Mouse (Mus musculus): ENCODE results near the gene Gm3435.
"Not testable (repeated sequence)": the region's sequence is repeated elsewhere in the genome, so short reads cannot be mapped to it uniquely, and the experiment has no call there.

The Gm3435 gene

DNA sequence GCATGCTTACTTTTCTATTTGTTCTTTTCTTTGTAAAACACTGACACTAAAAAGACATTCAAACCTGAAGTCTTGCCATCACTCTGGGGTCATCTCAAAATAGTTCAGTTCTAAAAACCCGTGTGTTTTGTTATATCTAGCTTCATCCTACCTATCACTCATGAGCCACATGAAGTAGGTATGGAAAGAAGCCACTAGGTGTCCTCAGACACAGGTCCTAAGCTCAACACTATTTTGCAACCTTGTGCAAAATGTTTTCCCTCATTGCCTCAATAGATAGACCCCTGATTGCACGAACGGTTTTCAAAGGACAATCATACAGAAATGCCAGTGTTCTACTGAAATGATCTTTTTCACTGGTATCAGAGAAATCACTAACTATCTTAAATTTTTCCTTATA lies 30.5 kb downstream of the Gm3435 start:
- not testable (repeated sequence) for DNase-seq (ENCODE audit: low spot score)

DNA sequence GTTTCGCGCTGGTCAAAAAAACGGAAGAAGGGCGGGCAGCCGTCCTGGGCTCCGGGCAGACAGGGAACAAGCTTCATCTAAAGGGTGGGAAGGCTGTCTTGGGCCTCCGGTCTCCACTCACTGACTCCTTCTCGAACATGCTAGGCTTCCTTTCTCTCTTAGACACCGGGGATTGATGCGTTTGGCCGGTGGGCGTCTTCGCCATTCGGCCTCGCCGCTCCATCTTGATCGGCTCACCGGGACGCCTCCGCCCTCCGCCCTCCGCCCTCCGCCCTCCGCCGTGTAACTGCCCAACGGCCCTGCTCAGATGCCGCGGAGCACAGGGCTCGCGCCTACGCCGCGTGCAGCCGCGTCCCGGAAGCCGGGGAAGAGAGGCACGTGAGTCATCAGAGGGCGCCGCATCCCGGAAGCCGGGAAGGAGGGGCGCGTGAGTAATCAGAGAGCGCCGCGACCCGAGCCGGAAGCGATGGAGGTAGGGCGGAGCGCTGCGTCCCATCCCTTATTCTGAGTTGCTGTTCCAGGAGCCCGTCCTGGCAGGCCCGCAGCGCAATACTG lies 31.3 kb downstream of the Gm3435 start, which contains the start of the genes Ermard, Tcte3 and Gm3448:
TSS of gene Ermard (plus strand) at position 34 of the 555 bp plus-strand sequence.
TSS of gene Tcte3 (minus strand) at position 314 of the 555 bp plus-strand sequence.
TSS of gene Gm3448 (minus strand) at position 363 of the 555 bp plus-strand sequence.
- DNase-seq (ENCODE audit: low spot score) = not testable (repeated sequence)

GRCm38 (mm10) chr17:15050338-15050737 lies 40.4 kb downstream of the Gm3435 start:
- not testable (repeated sequence) for DNase-seq (ENCODE audit: low spot score)

GRCm38 (mm10) chr17:15052766-15053165 lies 42.8 kb downstream of the Gm3435 start:
- not testable (repeated sequence) for DNase-seq (ENCODE audit: low spot score)

DNA sequence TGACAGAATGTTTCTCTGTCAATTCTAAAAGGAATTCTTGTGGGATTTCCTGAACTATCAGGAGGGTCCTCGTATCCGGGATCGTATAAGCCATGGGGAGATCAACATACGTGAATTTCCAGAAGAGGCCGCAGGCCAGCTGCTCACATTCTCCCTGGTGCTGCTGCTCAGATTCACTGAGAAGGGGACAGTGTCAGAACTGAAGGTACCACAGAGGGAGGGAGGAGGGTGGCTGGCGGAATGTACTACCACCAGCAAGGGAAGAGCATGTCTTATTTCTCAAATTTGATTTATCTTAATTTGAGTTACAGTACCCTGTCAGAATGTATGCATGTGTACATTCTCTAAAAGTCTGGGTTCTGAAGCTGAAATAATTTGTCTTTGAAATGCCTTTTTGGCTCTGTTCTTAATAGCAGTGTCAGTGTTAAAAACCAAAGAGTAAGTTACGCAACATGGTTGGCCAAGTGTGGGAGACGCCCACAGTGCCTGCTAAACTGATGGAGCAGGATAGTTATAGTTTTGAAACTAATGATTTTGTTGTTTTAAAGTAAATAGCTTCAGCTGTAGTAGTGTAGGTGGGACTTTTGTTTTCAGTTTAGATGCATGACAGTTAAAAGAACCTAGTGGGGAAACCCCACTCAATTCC lies 43.3 kb downstream of the Gm3435 start:
- DNase-seq (ENCODE audit: low spot score) = not testable (repeated sequence)

GRCm38 (mm10) chr17:15053829-15054200 lies 43.8 kb downstream of the Gm3435 start:
- not testable (repeated sequence) for DNase-seq (ENCODE audit: low spot score)

GRCm38 (mm10) chr17:15055925-15056324 lies 45.9 kb downstream of the Gm3435 start:
- no peak for DNase-seq (ENCODE audit: low spot score)

GRCm38 (mm10) chr17:15058161-15058591 lies 48.2 kb downstream of the Gm3435 start:
- DNase-seq (ENCODE audit: low spot score) = no peak

GRCm38 (mm10) chr17:15059646-15060045 lies 49.7 kb downstream of the Gm3435 start:
- DNase-seq (ENCODE audit: low spot score) = no peak

GRCm38 (mm10) chr17:15060356-15060755 lies 50.4 kb downstream of the Gm3435 start:
- no peak for DNase-seq (ENCODE audit: low spot score)

- DNase-seq (ENCODE audit: low spot score) = peak; percentile 58
These were observed 55.5 kb downstream of the Gm3435 start for GRCm38 (mm10) chr17:15065391-15066024.

GRCm38 (mm10) chr17:15066066-15066465 lies 56.1 kb downstream of the Gm3435 start:
- no peak for DNase-seq (ENCODE audit: low spot score)

DNA sequence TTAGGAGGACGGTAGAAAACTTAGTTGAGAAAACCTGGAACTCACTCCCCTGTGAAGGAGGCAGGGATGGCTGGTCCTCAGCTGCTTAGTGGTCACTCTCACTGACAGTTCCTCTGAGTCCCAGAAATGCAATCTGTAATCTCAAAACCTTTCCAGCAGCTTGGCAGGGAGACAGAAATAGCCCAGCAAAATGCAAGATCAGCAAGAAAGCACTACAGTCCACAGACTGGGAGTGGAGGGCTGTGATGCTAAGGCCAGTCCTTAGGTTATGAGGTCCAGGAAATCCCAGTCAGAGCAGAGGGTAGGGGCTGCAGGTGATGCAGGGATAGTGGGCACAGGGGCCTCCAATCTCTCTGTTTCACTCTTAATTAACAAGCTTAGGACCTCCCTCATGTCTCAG lies 56.9 kb downstream of the Gm3435 start:
- no peak for DNase-seq (ENCODE audit: low spot score)

DNA sequence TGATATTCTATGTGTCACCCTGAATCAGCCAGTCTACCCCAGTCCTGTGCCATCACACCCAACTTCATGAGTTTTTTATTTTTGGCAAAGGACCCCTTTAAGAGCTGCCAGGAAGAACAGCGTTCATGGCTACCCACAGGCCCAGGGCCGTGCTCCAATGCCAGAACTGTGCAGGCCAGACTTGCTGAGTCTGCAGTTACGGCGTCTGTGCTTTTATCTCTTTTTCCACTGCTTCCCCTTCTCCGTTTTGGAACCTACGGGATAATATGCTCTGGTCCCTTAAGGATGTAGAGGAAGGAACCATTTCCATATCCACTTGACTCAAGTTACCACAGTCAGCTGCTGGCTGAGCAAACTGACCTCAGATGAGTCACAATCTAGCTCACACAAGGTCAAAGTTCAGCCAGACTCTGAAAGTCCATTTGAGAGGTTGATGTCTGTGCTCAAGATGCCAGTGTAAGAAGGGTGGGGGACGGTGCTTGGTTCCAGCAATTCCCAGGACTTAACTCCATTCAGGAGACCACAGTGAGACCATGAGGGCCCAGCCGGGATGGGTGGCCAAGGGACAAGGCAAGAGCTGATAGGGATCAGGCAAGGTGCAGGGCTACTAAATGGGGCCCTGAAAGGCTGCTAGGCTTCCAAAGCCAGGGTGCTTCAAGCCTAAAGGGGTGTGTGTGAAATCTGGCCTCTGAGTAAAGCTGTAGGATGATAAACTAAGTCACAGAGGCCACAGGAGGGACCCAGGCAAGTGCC lies 58.2 kb downstream of the Gm3435 start:
- DNase-seq (ENCODE audit: low spot score) = peak; percentile 69

DNA sequence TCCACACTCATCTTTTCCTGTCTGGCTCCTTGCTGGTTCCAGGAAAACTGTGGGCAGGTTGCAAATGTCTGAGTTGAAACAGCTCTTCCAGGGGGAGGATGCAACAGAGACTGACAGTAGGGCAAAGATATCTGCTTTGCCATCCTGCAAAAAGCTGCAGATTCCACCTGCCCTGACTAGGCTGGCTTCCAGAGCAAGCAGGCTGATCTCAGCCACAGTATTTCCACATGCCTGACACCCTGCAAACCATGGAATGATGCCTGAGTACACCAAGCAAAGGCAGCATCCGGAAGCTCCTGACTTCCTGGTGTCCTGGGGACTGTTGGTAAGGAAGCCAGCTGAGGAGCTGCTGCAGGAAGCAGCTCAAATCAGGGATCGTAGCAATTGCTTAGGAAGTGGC lies 59.1 kb downstream of the Gm3435 start:
- no peak for DNase-seq (ENCODE audit: low spot score)

Measured in yolk sac, embryonic 10.5 days (tissue).